Mouse (Mus musculus) frontal cortex, postnatal 25 days (tissue): ENCODE measurements around the gene Pnpla5.
"Not testable (repeated sequence)": the region's sequence is repeated elsewhere in the genome, so short reads cannot be mapped to it uniquely, and the experiment has no call there.

Experiments
- DNase-seq, 2 experiments: peaks; one replicate each; pipeline ENCODE4 v3.0.0; 2022; ENCODE audit warnings: low spot score in 2 of 2

Gene Pnpla5

DNA sequence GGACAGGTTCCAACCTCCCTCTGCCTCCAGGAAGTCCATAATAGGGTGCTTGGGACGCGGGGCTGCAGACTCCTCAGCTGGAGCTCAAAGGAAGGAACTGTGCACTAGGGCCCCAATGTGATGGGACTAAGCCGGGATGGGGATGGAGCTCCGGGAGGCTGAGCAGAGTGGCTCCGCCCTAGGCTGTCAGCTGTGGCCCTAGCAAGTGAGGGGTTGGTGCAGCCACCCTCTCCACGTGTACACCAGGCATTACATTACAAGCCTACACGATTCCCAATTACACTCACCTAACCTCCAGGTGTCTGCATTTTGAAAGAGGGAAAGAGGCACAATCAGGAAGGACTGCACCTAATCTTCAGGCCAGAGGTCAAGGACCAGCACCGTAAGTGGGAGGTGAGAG, at the start of gene Pnpla5:
Gene Pnpla5, minus strand, starts transcription at position 101 of the 400 bp plus-strand sequence.
- no peak for DNase-seq

- DNase-seq: no peak
These were observed 48.2 kb upstream of the Pnpla5 start for GRCm38 (mm10) chr15:84171166-84171565.

DNA sequence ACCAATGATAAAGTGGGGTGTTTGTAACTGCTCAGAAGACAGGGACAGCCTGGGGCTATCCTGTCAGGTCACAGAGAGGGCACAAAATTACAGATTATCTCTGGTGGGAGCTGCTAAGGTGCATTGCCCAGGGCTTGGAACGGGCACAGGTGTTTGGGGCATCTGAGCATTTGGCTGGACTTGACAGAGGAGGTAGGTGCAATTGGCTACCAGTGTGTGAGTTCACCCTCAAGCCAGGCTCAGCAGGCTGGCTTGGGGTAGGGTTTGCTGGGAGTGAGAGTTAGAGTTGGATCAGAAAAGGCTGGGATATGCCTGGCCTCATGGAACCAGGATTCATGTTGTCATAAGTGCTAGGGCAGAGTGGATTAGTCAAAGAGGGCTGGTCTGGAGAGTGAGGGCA, 46.5 kb upstream of the Pnpla5 start:
- DNase-seq: no peak

GRCm38 (mm10) chr15:84168170-84169161, 45.5 kb upstream of the Pnpla5 start:
- DNase-seq: peak; percentile 13 to 32

GRCm38 (mm10) chr15:84167600-84167999, 44.6 kb upstream of the Pnpla5 start, which contains the start of gene Pnpla3:
Pnpla3 (plus strand) TSS chr15:84167837.
- peak; percentile 91 to 94 for DNase-seq

DNA sequence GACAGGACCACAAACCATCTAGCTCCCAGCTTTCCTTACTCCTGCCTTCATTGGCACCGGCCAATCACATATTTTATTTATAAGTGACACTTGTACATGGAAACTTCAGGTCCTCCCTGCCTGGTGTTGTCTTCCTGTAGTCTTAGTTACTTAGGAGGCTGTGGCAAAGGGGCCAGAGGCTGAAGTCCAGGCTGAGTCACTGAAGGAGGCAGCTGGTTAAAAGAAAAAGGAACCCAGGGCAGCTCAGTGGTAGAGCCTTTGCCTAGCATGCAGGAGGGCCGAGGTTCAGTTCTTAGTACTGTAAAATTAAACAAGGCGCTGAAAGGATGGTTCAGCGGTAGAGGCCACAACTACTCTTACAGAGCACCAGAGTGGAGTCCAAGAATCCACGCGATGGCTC, 43.8 kb upstream of the Pnpla5 start:
- no peak for DNase-seq

- DNase-seq: no peak
These were observed 38.9 kb upstream of the Pnpla5 start for GRCm38 (mm10) chr15:84161871-84162270.

DNA sequence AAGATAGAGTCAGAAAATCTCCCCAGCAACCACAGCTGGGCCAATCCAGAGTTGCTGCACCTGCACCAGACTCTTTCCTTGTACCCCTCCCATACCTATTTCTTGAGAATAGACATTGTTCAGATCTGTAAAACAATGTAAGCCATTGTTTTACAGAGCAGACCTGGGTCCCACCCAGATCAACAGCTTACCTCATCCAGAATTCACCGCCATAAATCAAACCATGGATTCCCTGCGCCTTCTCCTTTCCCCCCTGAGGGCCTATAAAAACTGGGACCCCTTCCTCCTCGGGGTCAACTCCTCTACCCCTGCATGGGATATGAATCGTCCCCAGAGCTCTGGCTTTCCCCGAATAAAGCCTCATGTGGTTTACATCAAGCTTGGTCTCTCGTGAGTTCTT, 34.6 kb upstream of the Pnpla5 start:
- not testable (repeated sequence) for DNase-seq

GRCm38 (mm10) chr15:84156158-84156557, 33.2 kb upstream of the Pnpla5 start:
- no peak for DNase-seq

- DNase-seq: no peak
These were observed 18.0 kb upstream of the Pnpla5 start for GRCm38 (mm10) chr15:84140929-84141328.

GRCm38 (mm10) chr15:84140109-84140508, 17.1 kb upstream of the Pnpla5 start:
- no peak for DNase-seq

GRCm38 (mm10) chr15:84139592-84140005, 16.6 kb upstream of the Pnpla5 start:
- no peak for DNase-seq

- no peak for DNase-seq
These were observed 13.8 kb upstream of the Pnpla5 start for GRCm38 (mm10) chr15:84136473-84137415.

DNA sequence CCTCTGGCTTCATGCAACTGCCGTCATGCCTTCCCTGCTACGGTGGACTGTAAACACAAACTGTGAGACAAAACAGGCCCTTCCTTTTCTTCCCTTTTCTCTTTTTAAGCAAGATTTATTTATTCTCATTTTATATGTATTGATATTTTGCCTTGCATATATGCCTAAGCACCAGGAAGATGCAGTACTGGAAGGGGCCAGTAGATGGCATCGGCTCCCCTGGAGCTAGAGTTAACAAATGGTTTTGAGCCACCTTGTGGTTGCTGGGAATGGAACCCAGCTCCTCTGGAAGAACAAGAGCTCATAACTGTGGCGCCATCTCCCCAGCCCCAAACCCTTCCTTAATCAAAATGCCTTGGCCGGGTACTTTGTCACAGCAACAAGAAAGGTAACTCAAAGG, 12.5 kb upstream of the Pnpla5 start:
- no peak for DNase-seq

GRCm38 (mm10) chr15:84133440-84133839, 10.5 kb upstream of the Pnpla5 start:
- DNase-seq: no peak

- DNase-seq: no peak
These were observed 9.0 kb upstream of the Pnpla5 start for GRCm38 (mm10) chr15:84131971-84132370.

DNA sequence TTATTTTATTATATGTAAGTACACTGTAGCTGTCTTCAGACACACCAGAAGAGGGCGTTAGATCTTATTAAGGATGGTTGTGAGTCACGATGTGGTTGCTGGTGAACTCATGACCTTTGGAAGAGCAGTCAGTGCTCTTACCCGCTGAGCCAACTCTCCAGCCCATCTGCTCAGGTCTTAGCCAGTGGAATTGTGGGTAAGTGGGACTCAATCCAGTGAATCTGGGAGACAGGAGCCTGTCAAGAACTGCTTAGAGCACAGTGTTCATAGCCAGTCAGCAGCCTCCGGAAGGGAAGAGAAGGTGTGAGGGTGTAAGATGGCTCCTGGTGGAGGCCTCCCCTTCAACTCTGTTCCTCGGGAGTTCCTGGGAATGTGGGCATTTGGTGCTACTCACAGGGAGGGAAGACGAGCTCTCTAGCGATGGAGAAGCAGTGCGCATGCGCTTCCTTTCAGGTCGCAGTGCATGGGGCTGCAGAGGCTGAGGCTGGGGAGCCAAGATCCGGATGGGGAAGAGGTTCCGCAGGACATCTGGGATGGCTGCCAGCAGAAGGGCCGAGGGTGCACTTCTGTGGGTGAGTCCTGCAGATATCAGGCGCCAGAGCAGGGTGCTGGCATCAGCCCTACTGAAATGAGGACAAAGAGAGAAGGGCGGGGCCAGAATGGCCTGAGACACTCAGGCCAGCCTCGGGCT, 8.3 kb upstream of the Pnpla5 start:
- no peak for DNase-seq

GRCm38 (mm10) chr15:84126871-84127270, 3.9 kb upstream of the Pnpla5 start:
- no peak for DNase-seq

DNA sequence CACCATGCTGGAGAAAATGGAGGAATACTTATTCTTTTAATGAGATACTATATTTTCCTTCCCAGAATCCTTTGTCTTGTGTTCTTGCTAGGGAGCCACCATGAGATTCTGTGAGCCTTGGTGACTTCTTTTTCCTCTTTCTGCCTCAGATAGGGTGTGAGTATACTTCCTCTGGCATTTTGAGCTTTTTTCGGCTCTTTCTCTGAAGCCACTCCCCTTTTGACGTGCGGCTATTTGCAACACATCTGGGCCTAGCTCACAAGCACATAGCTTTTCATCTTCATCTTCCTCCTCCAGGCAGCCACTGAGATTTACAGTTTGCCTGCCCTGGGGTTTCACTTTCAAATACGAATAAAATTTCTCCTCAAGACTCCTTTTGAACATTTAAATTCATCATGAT, 3.5 kb upstream of the Pnpla5 start:
- DNase-seq: no peak

GRCm38 (mm10) chr15:84124086-84124485, 1.1 kb upstream of the Pnpla5 start:
- no peak for DNase-seq

- DNase-seq: no peak
These were observed 1.9 kb downstream of the Pnpla5 start for GRCm38 (mm10) chr15:84121036-84121435.

GRCm38 (mm10) chr15:84120612-84121011, 2.4 kb downstream of the Pnpla5 start:
- no peak for DNase-seq
